Mouse (Mus musculus): Measurements from ENCODE around the gene Ptms. TPM values are rescaled to one million over a fixed set of nuclear protein-coding genes. Genes with fewer than 3 reads are reported as not detected.

Ptms gene
- polyA plus RNA-seq, 1 experiment from 2014 or later, result 533 TPM

DNA sequence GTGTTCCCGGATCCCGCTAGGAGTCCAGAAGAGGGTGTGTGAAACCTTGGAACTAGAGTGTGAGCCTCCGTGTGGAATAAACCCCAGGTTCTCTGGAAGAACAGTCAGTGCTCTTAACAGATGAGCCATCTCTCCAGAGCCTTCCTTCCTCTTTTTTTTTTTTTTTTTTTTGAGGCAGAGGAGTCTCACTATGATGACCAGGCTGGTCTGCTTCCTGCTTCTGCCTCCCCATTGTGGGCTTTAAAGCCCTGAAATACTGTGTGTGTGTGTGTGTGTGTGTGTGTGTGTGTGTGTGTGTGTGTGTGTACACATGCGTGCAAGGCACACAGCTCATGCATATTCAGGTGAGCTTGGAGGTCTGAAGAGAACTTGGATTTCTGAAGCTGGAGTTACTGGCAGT lies 1.6 kb upstream of the Ptms start:
- ATAC-seq, result no peak
- TF ChIP-seq CTCF (IDR thresholded peaks at IDR 0.05), result no peak
- WGBS, result 50% methylated on average over 4 of the region's 4 CpGs

GRCm38 (mm10) chr6:124920318-124921085 lies 599 bp upstream of the Ptms start:
- Histone ChIP-seq H3K9me3 (ENCODE audit: low read length) (no peaks in the 10 kb centered on the region), H3K4me2 (replicated peaks; ENCODE audit: low read depth, low read length) (peak overlapping the region; percentile 44), H3K4me3 (ENCODE audit: low read depth, low read length) (peak overlapping the region; percentile 18; the same call in 1 of the 2 replicates), H3K9ac (replicated peaks; ENCODE audit: low read depth) (no peak overlapping the region; the same call in 1 of the 2 replicates), H3K4me1 (ENCODE audit: insufficient read depth, low read depth, low read length) (peaks cover 29% of the 10 kb centered on the region), H3K27ac (ENCODE audit: low read length) (peak overlapping the region; percentile 100), H3K27me3 (replicated peaks; ENCODE audit: insufficient read depth, low read length) (no peaks in the 10 kb centered on the region), H3K36me3 (ENCODE audit: insufficient read depth, low read length) (no peaks in the 10 kb centered on the region)
- WGBS, result 13% methylated on average over 9 of the region's 9 CpGs
- TF ChIP-seq CTCF (IDR thresholded peaks at IDR 0.05) (no peak), EP300 (IDR thresholded peaks at IDR 0.05) (no peak)
- ATAC-seq, result no peak
- peak; percentile 58 for DNase-seq (ENCODE audit: low spot score)

More for the DNA sequence above, 1.6 kb upstream of the Ptms start:
- Histone ChIP-seq H3K36me3 (ENCODE audit: insufficient read depth, low read length) (no peaks in the 10 kb centered on the region), H3K4me2 (replicated peaks; ENCODE audit: low read depth, low read length) (no peak overlapping the region), H3K27ac (ENCODE audit: low read length) (peak overlapping the region; percentile 100), H3K9ac (replicated peaks; ENCODE audit: low read depth) (no peak overlapping the region), H3K4me1 (ENCODE audit: insufficient read depth, low read depth, low read length) (peaks cover 24% of the 10 kb centered on the region), H3K9me3 (ENCODE audit: low read length) (no peaks in the 10 kb centered on the region), H3K27me3 (replicated peaks; ENCODE audit: insufficient read depth, low read length) (no peaks in the 10 kb centered on the region), H3K4me3 (ENCODE audit: low read depth, low read length) (no peak overlapping the region)
- DNase-seq (ENCODE audit: low spot score), result no peak

DNA sequence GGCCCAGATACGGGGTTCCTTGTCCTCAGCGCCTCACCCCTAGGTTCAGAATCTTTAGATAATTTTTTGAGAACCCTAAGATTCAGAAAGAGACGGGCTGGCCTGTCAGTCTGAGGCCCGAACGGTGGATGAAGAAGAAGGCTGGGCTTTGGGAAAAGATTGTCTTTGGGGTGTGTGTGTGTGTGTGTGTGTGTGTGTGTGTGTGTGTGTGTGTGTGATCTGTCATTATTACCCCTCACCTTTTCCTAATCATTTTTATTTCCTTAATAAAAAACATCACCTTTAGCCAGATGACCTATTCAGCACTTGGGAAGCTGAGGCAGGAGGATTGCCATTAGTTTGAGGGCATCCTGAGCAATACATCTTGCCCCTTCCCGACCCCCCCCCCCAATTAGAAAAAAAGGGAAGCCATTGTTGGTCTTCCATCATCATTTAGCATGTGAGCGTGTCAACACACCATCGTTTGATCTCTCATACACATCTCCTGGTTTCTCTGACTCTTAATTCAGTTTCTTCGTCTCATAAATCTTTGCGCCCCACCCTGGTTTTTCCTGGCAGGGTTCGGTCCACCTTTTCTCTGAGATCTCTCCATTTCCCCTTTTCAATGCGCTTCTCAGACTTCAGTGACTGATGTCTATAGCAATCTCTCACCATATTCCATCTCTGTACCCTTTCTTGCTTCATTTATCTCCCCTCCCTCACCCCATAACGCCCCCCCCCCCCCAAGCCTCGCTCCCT lies 844 bp downstream of the Ptms start:
- no peaks in the 10 kb centered on the region for H3K9me3 ChIP-seq (ENCODE audit: low read length)
- H3K27me3 ChIP-seq (replicated peaks; ENCODE audit: insufficient read depth, low read length), result no peaks in the 10 kb centered on the region
- TF ChIP-seq CTCF (IDR thresholded peaks at IDR 0.05), result no peak
- no peak for TF ChIP-seq EP300 (IDR thresholded peaks at IDR 0.05)
- 0 out of 2 replicates have a peak overlapping the region, but pooled peaks have one; percentile 18 for H3K4me3 ChIP-seq (ENCODE audit: low read depth, low read length)
- H3K9ac ChIP-seq (replicated peaks; ENCODE audit: low read depth), result no peak overlapping the region
- ATAC-seq (no peak), DNase-seq (ENCODE audit: low spot score) (no peak)
- peak overlapping the region; percentile 94 for H3K4me2 ChIP-seq (replicated peaks; ENCODE audit: low read depth, low read length)
- peak overlapping the region; percentile 100 for H3K27ac ChIP-seq (ENCODE audit: low read length)
- 11% methylated on average over 13 of the region's 14 CpGs for WGBS
- peaks cover 4% of the 10 kb centered on the region; the same call in 1 of the 2 replicates for H3K36me3 ChIP-seq (ENCODE audit: insufficient read depth, low read length)
- peaks cover 27% of the 10 kb centered on the region; the same call in 1 of the 2 replicates for H3K4me1 ChIP-seq (ENCODE audit: insufficient read depth, low read depth, low read length)

DNA sequence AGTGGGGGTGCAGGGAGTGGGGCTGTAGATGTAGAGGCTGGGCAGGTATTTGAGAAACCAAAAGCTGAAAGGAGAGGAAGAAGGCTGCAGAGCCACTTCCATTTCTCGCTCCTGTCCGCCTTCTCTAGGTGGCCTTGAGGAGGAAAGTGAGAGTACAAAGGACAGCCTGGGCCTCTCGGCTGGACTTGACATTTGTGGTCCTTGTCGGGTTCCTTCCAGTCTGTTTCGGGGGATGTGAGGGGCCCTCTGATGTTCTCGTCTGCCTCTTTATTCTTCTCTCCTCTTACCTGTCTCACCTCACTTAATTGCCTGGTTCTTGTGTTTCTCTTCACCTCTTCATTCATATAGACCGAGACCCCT lies 1.6 kb downstream of the Ptms start:
- Histone ChIP-seq H3K4me1 (ENCODE audit: insufficient read depth, low read depth, low read length) (peaks cover 27% of the 10 kb centered on the region; the same call in 1 of the 2 replicates), H3K4me2 (replicated peaks; ENCODE audit: low read depth, low read length) (peak overlapping the region; percentile 94), H3K9me3 (ENCODE audit: low read length) (no peaks in the 10 kb centered on the region), H3K9ac (replicated peaks; ENCODE audit: low read depth) (peak overlapping the region; percentile 98), H3K4me3 (ENCODE audit: low read depth, low read length) (peak overlapping the region; percentile 97), H3K36me3 (ENCODE audit: insufficient read depth, low read length) (peaks cover 9% of the 10 kb centered on the region; the same call in 1 of the 2 replicates), H3K27ac (ENCODE audit: low read length) (peak overlapping the region; percentile 100), H3K27me3 (replicated peaks; ENCODE audit: insufficient read depth, low read length) (no peaks in the 10 kb centered on the region)
- DNase-seq (ENCODE audit: low spot score) (no peak), ATAC-seq (no peak)
- TF ChIP-seq EP300 (IDR thresholded peaks at IDR 0.05), result no peak
- no peak for TF ChIP-seq CTCF (IDR thresholded peaks at IDR 0.05)
- WGBS, result 11% methylated on average over 7 of the region's 7 CpGs

DNA sequence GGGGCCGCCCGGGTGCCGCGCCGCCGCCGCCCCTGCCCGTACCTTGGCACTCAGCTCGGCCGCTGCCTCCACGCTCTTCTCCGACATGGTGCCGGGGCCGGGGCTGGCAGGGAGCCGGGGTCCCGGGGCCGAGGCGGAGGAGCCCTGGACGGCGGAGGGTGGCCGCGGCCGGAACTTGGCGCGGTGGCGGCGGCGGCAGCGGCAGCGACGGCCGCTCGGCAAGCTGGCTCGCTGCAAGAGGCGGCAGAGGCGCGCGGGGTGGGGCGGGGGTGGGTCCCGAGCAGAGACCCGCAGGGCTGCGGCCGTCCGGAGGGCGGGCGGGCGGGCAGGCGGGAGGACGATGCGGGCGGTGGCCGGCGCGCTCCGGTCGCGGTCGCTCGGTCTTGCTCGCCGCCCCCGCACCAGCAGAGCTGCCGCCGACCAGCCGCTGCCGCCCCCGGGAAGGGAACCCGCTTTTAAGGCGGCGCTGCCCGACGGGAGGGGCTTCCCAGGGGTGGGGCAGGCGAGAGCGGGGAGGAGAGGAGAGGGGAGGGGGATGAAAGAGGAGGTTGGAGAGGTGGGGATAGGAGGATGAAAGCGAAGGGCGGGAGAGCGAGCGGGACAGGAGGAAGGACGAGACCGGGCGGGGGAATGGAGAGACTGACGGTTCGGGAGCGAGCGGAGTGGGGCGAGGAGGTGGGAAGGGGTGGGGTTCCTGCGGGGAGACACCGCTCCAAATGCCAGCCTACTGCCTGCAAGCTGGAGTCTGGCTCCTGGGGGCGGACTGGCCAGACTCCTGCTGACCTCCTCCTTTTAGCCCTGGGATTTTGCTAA lies 2.2 kb downstream of the Ptms start:
- Histone ChIP-seq H3K4me1 (ENCODE audit: insufficient read depth, low read depth, low read length) (peaks cover 27% of the 10 kb centered on the region; the same call in 1 of the 2 replicates), H3K9me3 (ENCODE audit: low read length) (no peaks in the 10 kb centered on the region), H3K4me2 (replicated peaks; ENCODE audit: low read depth, low read length) (peak overlapping the region; percentile 94), H3K27ac (ENCODE audit: low read length) (peak overlapping the region; percentile 100), H3K27me3 (replicated peaks; ENCODE audit: insufficient read depth, low read length) (no peaks in the 10 kb centered on the region), H3K9ac (replicated peaks; ENCODE audit: low read depth) (peak overlapping the region; percentile 98), H3K36me3 (ENCODE audit: insufficient read depth, low read length) (peaks cover 9% of the 10 kb centered on the region; the same call in 1 of the 2 replicates), H3K4me3 (ENCODE audit: low read depth, low read length) (peak overlapping the region; percentile 97)
- peak; percentile 98 for DNase-seq (ENCODE audit: low spot score)
- TF ChIP-seq EP300 (IDR thresholded peaks at IDR 0.05) (no peak), CTCF (IDR thresholded peaks at IDR 0.05) (no peak)
- WGBS, result 2% methylated on average over 26 of the region's 89 CpGs
- ATAC-seq, result peak; percentile 72

Data from lung, postnatal 0 days (tissue).